Mouse (Mus musculus) mesoderm, embryonic 11.5 days (tissue): ENCODE data around the gene Brf1.

Source experiments
- DNase-seq: peaks from one replicate; pipeline ENCODE4 v3.0.0-alpha.2; 2012; ENCODE audit warnings: low read depth, low spot score

Brf1 gene

DNA sequence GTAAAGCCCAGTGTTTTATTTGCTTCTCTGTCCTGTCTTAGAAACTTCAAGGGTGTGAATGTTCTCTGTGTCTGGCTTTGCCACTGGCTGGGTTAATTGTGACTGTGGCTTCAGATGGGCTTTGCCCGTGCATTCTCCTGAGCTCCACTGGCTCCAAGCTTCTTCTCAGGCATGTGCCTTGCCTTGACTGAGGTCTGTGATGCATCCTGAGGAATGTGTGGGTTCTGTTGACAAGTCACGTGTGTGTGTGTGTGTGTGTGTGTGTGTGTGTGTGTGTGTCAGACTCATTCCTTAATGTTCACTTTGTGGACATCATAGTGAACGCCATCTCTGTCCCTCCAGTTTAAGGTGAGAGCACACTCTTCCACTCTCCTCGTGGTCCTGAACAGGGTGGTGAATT lies 18.3 kb upstream of the Brf1 start:
- DNase-seq = no peak

DNA sequence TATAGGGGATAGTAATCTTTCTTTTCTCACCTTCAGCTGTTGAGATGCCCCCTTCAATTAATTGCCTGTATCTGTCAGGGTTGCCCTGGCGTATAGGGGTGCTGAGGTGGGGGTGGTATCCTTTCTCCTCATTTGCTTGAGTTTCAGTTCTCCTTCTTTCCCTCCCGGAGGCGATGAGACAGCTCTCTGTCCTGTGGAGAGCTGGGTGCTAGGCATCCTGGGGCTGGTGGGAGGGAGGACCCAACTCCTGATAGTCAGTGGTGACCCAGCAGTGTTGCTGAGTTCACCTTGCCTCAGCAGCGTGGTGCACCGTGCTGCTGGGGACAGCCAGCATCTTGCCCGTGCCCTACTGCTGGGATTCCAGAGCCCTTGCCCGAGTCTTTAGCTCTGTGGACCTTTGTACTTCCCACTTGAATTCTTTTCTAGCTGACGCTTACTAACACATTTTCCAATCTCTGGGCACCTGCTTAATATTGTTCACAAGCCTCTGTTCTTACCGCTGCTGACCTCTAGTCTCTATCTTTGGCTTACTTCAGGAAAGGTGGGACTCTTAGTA lies 17.0 kb upstream of the Brf1 start:
- no peak for DNase-seq

DNA sequence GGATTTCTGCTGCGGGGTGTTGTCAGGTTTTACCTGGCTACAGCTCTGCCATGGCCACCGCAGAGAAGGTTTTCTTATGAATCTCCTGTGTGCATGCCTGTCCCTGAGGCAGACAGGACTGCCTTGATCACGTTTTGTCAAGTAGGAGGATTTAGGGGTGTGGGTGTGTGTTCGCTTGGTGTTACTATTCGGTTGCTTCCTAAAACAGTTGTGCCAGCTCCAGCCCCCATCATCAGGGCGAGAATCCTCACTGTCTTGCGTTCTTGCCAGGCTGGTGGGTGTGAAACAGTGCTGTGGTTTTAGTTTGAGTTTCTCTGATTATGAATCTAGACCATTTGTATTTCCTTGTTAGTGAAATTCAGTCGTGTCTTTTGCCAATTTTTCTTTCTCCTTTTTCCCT lies 16.5 kb upstream of the Brf1 start:
- DNase-seq = no peak

DNA sequence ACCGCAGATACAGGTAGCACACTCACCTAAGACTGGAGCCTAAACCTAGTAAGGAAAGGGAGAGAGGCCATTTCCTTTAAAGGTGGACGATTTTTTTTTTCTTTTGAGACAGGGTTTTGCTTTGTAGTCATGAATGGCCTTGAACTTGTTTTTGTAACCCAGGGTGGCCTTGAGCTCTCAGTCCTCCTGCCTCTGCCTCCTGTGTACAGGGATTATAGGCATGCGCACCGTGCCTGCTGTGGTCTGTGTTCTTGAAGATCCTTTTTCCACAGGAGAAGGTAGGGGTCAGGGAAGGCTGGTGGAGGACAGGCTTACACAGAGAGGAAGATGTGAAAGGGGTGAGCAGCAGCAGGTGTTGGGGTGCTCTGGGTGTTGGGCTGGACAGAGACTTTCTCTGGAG lies 15.5 kb upstream of the Brf1 start:
- no peak for DNase-seq

DNA sequence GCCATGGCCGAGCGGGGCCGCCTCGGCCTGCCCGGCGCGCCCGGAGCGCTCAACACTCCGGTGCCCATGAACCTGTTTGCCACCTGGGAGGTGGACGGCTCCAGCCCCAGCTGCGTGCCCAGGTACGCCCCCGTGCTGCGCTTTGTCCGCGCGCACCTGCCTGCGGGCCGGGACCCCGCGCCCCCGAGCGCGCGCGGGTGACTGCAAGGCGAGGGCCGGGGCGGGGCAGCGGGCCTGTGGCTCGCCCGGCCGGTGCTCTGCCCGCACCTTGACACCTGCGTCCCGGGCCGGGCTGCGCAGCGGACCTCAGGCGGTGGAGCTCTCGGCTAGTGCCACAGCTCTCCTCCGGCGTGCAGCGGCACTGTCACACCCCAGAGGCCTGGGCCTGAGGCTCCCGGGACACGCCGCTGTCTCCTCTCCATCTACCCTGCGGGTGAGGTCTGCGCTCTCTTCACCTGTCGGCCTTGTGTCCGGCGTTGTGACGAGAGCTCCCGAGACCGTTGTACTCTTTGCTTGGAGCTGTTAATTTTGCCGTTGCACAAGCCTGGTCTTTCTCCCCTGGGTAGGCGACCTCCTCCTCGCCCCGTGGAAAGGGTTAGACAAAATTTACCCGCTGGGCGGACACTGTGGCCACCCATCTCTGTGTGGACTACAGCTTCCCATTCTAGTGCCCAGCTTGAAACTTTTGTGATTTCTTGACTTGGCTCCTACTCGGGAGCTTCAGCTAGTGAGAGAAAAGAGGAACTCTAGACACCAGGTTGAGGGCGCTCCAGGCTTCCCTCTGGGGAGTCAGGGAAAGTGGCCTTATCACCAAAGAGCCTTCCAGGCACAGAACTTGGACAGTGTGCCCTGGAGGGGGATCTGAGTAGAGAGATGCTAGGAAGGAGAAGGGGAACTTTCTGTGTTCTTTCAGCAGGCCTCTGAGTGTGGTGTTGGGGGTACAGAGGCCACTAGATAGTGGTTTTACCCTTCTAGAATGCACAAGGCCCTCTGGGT lies 14.4 kb upstream of the Brf1 start:
- peak; percentile 30 for DNase-seq

DNA sequence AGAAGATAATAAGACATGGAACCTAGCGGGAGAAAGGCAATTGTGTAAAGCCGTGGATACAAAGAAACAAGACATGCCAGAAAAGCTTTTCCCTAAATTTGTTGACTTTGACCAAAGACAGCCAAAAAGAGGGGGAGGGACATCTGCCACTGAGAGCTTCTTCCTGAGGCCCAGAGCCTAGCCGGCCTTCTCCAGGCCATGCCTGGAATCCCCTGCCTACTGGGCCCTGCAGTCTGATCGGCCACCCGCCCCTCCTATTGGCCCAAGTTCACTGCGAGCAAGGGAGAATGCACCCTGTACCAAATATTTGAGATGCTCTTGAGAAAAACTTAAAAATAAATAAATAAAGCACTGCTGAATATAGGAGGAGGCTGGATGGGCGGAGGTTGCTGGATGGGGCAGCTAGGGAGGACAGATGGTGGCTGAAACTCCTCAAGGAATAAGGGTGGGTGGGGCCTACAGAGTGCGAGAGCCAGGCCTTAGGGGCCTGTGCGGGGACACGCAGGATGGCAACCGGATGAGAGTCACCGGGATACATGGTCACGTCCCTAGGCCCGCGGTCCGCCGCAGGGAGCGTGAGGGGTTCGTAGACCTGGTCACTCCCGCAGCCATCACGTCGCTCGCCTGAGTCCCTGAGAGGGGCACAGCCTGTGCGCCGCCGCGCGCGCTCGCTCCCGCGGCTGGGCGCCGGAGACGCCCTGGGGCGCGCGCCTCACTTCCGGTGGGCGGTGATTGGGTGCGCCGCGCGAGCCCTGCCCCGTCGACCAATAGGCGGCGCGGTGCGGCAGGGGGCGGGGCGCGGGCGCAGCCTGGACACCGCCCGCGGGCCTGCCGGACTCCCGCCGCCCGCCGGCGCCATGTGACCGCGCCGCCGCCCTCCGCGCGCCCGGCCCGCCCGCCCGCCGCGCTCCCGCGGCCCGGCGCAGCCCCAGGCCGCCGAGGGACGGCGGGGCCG lies 13.4 kb upstream of the Brf1 start, which contains the start of gene Pacs2:
Gene Pacs2, plus strand, starts transcription at position 905 of the 955 bp plus-strand sequence.
- peak; percentile 93 for DNase-seq

DNA sequence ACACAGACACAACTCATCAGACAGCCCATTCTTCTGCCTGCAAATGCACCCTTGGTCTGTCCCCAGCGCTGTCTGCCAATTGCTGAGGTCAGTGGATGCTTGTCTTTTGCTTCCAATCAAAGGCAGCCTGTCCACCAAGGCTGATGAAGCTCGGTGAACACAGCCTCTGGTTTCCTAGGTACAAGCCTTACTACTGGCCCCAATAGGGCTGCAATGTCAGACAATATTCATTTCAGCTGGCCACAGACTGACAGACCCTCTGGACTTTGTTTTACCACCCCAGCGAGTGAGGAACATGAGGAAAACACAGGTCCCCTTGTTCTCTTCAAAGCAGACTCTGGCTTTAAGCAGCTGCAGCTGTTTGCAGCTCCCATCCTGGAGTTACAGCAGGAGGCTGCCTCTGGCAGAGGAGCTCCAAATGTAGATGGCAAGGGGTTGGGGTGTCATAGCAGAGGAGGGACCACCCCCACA lies 12.6 kb upstream of the Brf1 start:
- DNase-seq = peak; percentile 48

DNA sequence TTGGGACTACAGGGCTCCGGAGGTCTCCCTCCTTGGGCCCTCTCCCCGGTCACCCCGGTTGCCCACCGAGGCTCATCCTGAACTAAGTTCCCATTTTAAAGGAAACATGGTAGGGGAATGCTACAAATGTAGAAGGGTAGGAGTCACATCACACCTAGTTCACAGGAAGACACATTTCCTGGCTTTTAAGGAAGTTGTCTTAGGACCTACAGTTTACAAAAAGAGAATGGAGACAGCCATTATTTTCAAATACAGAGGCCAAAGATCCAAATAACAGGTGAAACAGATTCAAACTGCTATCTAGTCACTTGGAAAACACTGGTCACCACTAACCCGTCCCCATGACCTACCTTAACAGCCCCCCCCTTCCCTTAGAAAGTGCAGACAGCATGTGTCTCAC lies 11.9 kb upstream of the Brf1 start:
- no peak for DNase-seq

DNA sequence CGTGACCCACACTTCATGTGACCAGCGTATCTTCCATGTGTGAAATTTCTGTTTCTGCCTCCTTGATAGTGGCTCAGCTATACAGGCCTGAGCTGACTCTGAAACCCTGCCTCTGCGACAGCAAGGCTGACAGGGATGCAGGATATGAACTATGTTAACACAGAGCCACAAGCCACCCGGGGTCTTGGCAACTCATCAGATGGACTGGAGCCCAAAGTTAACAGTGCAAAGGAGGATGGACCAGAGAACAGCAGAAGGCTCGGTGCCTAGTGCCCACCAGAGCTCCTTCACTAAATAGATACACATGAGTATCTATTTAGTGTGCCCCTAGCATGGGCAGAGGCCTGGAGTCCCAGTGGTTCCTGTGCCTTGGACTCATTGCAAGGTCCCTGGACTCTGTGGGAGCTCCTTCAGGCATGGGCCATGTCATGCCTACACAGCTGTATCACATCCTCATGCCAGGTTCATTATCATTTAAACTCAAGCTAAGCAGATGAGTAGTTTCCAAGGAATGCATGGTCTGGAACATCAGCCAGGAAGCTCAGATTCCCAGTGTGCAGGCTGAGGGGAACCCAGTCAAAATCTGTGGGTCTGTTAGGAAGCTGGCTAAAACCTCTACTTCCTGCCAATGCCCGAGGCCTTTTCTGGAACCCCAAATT lies 11.3 kb upstream of the Brf1 start:
- DNase-seq = no peak

DNA sequence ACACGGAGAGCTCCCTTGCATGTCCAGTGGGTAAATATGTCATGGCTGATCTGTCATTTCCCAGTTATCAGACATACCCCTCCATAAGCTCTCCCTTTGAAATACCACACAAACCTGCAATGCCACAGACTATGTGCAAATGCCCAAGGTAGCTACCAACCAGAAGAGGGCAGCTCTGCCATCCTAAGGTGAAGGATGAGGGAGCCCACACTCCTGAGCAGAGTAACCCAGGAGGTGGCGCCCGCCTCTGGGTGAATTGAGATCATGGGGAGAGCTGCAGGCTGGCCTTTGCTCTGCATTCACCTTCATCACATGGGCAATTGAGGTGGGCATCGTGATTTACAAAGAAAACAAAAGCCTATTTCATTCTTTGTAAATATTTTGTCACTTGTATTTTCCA lies 4.5 kb upstream of the Brf1 start:
- no peak for DNase-seq

DNA sequence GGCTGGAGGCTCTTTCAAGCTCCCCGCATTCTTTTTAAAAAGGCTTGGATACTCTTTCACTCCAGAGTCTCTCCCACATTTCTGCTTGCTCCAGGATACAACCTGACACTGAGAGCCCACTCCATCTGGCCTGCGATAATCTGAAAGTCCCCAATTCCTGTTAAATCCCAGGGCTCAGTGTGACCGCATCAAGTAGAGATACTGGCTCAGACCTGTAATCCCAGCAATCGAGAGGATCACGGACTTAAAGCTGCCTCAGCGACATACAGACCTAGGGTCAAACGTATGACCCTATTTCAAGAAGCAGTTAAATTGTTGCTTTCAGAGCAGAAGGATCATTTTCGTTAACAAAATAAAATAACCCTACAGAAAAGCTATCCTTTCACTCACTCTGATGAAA lies 3.5 kb upstream of the Brf1 start:
- DNase-seq = no peak

DNA sequence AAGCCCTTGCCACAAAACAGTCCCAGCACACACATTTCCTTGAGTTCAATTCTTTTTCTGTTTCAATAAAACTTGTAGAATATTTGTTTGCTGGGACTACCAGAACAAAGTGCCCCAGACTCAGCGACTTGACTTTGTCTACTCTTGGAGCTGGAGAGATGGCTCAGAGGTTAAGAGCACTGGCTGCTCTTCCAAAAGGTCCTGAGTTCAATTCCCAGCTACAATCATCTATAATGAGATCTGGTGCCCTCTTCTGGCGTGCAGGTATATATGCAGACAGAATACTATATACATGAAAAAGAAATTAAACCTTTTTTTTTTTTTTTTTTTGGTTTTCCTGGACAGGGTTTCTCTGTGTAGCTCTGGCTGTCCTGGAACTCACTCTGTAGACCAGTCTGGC lies 2.2 kb upstream of the Brf1 start:
- no peak for DNase-seq

DNA sequence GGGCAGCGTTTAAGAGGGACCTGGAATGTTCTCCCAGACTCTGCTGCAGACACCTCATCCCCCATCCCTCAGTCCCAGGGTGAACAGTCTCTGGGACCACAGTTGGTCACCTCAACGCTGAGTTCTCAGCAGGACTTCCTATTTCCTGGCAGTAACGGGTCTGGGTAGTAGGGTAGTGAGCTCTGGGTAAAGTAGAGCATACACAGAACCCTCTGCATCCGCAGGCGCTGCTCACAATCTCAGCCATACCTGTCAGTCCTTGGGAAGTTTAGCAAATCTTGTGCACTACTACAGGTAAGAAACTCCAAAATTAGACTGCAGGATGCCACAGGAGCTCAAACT lies 600 bp upstream of the Brf1 start:
- DNase-seq = no peak

DNA sequence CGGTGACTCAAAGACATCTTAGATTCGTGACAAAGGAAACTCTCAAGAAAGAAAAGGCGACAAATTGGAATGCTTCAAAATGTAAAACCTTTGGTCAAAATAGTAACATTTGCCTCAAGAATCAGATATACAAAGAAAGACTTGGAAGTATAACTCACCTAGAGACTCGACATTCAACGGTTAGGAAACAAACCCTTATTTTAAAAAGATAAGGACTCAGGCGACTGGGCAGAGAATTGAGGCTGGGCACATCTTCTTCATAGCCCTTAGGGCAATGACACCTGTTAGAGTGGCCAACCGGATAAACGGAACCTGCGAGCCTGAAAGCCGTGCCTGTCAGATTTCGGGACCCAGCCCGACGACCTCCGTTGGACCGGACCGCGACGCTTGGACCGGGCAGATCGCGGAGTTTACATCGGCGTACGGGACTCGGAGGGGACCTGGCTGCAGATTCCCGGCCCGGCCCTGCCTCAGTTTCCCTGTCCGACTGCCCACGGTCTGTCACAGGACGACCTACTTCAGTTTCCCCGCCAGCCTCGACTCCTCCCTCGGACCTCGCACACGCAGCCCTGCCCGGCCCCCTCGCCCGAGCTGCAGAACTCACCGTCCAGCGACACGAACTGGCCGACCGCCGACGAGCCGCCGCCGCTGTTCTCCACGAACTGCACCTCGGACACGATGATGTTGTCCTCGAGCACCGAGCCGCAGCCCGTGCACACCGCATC lies 773 bp downstream of the Brf1 start:
- DNase-seq = no peak

DNA sequence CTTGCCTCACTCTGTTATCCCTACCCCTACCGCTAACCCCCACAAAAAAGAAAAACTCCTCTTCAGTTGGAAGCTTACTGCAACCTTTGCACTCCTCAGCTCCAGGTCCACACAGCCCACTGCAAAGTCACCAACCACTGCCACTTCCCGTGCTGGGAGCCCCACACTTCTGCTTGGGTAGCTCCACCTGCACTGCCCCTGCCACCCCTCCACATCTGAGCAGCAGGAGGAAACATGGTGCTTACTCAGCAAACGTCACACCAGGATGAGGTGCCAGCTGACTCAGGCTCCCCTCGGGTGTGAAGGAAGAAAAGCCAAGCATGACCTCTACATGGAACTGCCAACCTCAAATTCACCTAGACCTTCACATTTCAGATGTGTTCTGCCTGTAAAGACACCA lies 6.4 kb downstream of the Brf1 start:
- no peak for DNase-seq

DNA sequence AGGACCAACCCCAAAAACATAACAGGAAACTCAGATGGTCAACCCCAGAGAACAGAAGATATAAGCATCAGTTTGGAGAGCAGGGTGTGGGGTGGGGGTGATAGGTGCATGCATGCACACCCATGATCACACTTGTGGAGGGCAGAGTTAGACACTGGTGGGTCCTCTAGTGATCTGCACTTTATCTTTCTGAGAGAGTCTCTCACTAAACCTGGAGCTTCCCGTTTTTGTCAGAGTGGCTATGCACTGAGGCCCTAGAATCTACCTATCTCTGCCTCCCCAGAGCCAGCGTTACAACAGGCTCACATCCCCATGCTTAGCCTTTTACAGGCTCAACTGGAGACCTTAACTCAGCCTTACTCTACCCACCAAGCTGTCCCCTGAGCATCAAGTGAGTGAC lies 9.1 kb downstream of the Brf1 start:
- no peak for DNase-seq

DNA sequence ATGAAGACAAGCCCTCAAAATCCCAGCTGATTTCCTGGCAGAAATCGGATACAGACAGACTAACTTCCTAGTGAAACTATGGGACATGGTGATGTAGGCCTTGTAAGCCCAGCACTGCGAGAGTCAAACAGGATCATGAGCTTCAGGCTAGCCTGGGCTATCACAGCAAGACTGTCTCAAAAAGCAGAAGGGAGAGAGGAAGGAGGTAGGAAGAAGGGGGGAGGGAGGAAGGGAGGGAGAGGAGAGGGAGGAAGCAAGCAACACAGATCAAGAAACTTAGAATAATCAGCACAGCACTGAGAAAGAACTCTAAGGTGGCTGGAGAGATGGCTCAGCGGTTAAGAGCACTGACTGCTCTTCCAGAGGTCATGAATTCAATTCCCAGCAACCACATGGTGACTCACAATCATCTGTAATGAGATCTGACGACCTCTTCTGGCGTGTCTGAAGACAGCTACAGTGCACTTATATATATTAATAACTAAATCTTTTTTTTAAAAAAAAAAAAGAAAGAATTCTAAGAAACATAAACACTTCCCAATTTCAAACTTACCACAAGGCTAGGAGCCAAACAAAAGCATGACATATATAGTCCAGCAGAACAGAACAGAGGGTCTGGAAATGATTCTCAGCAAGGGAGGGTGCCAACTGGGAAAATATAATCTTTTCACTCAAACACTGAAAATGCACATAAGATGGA lies 9.6 kb downstream of the Brf1 start:
- DNase-seq = no peak

DNA sequence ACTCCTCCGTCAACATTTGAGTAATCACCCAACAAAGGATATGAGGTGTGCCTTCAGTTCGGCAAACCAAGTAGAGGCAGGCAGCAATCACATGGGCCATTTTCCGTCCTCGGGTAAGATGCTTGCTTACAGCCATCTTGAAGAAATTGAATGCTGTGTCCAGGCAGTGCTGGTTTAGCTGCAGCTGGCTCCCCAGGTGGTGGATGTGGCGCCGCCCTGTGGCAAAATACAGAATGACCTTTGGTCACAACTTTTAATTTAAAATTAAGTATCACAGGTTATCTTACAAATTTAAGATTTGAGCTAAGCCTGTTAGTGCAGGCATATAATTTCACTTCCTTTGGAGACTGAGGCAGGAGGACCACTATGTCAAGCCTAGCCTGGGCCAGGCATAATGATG lies 12.6 kb downstream of the Brf1 start:
- DNase-seq = no peak

DNA sequence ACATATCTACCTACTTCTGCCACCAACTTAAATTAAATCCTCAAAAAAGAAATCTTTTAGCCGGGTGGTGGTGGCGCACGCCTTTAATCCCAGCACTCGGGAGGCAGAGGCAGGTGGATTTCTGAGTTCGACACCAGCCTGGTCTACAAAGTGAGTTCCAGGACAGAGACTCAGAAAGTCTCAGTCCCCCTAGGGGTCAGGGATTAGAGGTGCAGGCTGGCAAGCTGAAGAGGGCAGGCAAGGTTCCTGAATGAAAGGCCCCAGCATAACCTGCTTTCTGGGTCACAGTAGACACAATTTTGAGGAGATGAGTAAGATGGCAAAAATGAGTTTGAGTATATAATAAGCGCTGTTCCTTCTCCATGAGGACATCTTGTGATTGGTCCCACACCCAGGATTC lies 15.2 kb downstream of the Brf1 start:
- no peak for DNase-seq

DNA sequence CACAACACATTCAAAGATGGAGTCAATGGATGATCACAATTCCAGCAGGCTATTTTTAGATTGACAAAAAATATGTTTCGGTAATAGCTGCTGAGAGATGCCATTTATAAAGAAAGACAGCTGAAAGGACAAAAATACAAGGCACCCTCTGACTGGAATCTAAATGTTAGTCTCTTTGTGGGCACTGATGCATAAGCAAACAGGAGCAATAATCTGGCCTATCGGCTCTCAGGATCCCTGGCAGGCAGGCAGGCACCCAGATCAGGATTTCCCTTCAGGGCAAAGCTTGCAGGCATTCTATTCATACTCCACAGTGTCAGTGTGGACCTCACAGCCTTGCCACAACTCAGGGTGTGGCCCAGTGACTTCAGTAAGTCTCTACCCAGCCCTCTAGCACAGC lies 18.5 kb downstream of the Brf1 start:
- DNase-seq = no peak
